ENCODE assay signal across 8 mouse cellular contexts in the genomic region with DNA sequence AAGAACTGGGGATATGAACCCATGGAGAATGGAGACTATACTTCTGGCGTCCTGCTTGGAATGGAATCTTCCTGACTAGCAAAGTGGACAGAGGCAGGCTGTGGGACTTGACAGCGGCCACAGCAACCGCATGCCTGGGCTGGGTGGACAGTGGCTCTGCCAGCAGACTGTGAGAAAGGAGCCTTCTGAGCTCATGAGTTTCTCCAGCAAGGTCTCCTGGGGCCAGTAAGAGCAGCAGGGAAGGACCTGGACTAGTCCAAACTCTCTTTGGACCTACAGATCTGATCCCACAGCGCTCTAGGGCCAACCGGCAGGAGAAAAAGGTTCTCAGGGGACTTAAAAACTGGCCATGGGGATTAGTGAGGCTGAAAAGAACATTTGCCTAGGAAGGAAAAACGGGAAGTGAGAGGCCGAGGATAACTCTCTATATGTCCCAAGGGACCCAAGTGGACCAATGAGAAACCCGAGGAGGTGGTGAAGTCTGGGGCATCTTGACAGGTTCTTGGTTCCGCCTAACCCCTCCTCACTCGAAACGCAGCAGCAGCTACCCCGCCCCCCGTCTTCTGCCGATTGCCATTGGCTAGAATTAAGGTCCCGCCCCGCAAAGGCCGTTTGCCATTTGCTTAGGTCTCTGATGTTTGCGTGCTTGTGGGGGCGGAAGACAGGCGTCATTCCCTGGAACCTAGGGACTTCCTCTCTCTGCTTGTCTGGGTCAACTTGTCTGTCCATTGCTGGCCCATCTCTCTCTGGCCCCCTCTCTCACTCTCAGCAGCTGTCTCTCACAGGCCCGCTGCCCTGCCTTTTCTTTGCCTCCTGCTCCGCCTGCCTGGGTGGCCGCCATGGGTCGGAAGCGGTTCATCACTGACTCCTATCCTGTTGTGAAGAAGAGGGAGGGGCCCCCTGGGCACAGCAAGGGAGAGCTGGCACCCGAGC. TPM values are rescaled to one million over a fixed set of nuclear protein-coding genes. Genes with fewer than 3 reads are reported as not detected.
DNase-seq lines count a peak whose midpoint lies in the region; ATAC-seq and TF ChIP-seq lines count a peak whose summit lies in the region.

A gene (plus strand): TSS at position 647 of the 933 bp plus-strand sequence.

- WGBS in heart, embryonic 11.5 days (ENCODE audit: insufficient replicate concordance): 11% methylated on average over 26 of the region's 26 CpGs
- WGBS in kidney, postnatal 0 days: 10% methylated on average over 26 of the region's 26 CpGs
- WGBS in liver, embryonic 11.5 days: 13% methylated on average over 26 of the region's 26 CpGs
- 11% methylated on average over 26 of the region's 26 CpGs for WGBS in stomach, embryonic 14.5 days

- H3K27ac ChIP-seq in heart, embryonic 11.5 days (ENCODE audit: low read depth, low read length): peak within 1 kb of the TSS; percentile 87
- H3K27ac ChIP-seq in kidney, postnatal 0 days: peak within 1 kb of the TSS; percentile 93
- peak within 1 kb of the TSS; percentile 72 for H3K27ac ChIP-seq in liver, embryonic 11.5 days (ENCODE audit: low read depth, low read length)
- H3K27ac ChIP-seq in stomach, embryonic 14.5 days (ENCODE audit: low read length): peak within 1 kb of the TSS; percentile 69; the same call in 1 of the 2 replicates

- peak within 1 kb of the TSS; percentile 87 for H3K4me2 ChIP-seq in heart, embryonic 11.5 days
- peak within 1 kb of the TSS; percentile 63 for H3K4me2 ChIP-seq in kidney, postnatal 0 days (ENCODE audit: low read length)
- H3K4me2 ChIP-seq in liver, embryonic 11.5 days: peak within 1 kb of the TSS; percentile 66
- H3K4me2 ChIP-seq in stomach, embryonic 14.5 days (replicated peaks; ENCODE audit: low read depth, low read length): peak within 1 kb of the TSS; percentile 57

- peak; percentile 86 for ATAC-seq in heart, embryonic 11.5 days (replicated peaks; ENCODE audit: insufficient number of reproducible peaks, low FRiP score, low TSS enrichment)
- ATAC-seq in kidney, postnatal 0 days (replicated peaks; ENCODE audit: low FRiP score, low read depth): peak; percentile 81
- peak; percentile 93 for ATAC-seq in liver, embryonic 11.5 days (replicated peaks; ENCODE audit: low FRiP score)
- peak; percentile 85 for ATAC-seq in stomach, embryonic 14.5 days (ENCODE audit: insufficient number of reproducible peaks, insufficient read depth, low FRiP score, low read depth)

- H3K9me3 ChIP-seq in erythroblast, embryonic 14.5 days (ENCODE audit: control insufficient read depth, low read length): no peaks in the 10 kb centered on the region
- H3K9me3 ChIP-seq in heart, embryonic 11.5 days (replicated peaks; ENCODE audit: control insufficient read depth, low read length): no peaks in the 10 kb centered on the region
- no peaks in the 10 kb centered on the region for H3K9me3 ChIP-seq in kidney, postnatal 0 days (replicated peaks; ENCODE audit: low read length)
- H3K9me3 ChIP-seq in liver, embryonic 11.5 days (ENCODE audit: control insufficient read depth, low read length): no peaks in the 10 kb centered on the region
- no peaks in the 10 kb centered on the region for H3K9me3 ChIP-seq in stomach, embryonic 14.5 days (ENCODE audit: control insufficient read depth, low read depth, low read length)

- H3K27me3 ChIP-seq in C2C12 (ENCODE audit: control insufficient read depth, insufficient read depth, insufficient read length): no peaks in the 10 kb centered on the region
- peaks cover 22% of the 10 kb centered on the region for H3K27me3 ChIP-seq in erythroblast, embryonic 14.5 days (ENCODE audit: control insufficient read depth)
- H3K27me3 ChIP-seq in heart, embryonic 11.5 days (ENCODE audit: control insufficient read depth, insufficient read depth, low read length): peaks cover 10% of the 10 kb centered on the region; the same call in 1 of the 2 replicates
- no peaks in the 10 kb centered on the region; the same call in 1 of the 2 replicates for H3K27me3 ChIP-seq in kidney, postnatal 0 days (ENCODE audit: insufficient read depth, low read length)
- peaks cover 3% of the 10 kb centered on the region; the same call in 1 of the 2 replicates for H3K27me3 ChIP-seq in liver, embryonic 11.5 days (replicated peaks; ENCODE audit: control insufficient read depth, insufficient read depth, low read length)
- H3K27me3 ChIP-seq in stomach, embryonic 14.5 days (ENCODE audit: control insufficient read depth, insufficient read depth, low read length): no peaks in the 10 kb centered on the region

- peak within 1 kb of the TSS; percentile 62 for H3ac ChIP-seq in C2C12 (ENCODE audit: control insufficient read depth, insufficient read length, low read depth)

- no peak for TF ChIP-seq POLR2A in brain, embryonic 14.5 days (IDR thresholded peaks at IDR 0.05; ENCODE audit: borderline replicate concordance, extremely low read depth, insufficient read depth, insufficient read length, poor library complexity, severe bottlenecking)

- no peaks in the 10 kb centered on the region for H3K79me3 ChIP-seq in C2C12 (ENCODE audit: low read depth)

- peak within 1 kb of the TSS; percentile 77 for H3K9ac ChIP-seq in heart, embryonic 11.5 days (ENCODE audit: low read depth, low read length)
- H3K9ac ChIP-seq in kidney, postnatal 0 days (ENCODE audit: low read depth, low read length): peak within 1 kb of the TSS; percentile 51
- peak within 1 kb of the TSS; percentile 58 for H3K9ac ChIP-seq in liver, embryonic 11.5 days (ENCODE audit: low read depth, low read length)
- H3K9ac ChIP-seq in stomach, embryonic 14.5 days (replicated peaks; ENCODE audit: low read depth, low read length): peak within 1 kb of the TSS; percentile 37

- H3K4me1 ChIP-seq in erythroblast, embryonic 14.5 days (ENCODE audit: control insufficient read depth): peaks cover 43% of the 10 kb centered on the region
- H3K4me1 ChIP-seq in heart, embryonic 11.5 days (ENCODE audit: control insufficient read depth, insufficient read depth, low read length): peaks cover 7% of the 10 kb centered on the region; the same call in 1 of the 2 replicates
- peaks cover 20% of the 10 kb centered on the region for H3K4me1 ChIP-seq in kidney, postnatal 0 days (replicated peaks; ENCODE audit: insufficient read depth, low read length)
- peaks cover 4% of the 10 kb centered on the region for H3K4me1 ChIP-seq in liver, embryonic 11.5 days (replicated peaks; ENCODE audit: control insufficient read depth, insufficient read depth, low read length)
- peaks cover 24% of the 10 kb centered on the region; the same call in 1 of the 2 replicates for H3K4me1 ChIP-seq in stomach, embryonic 14.5 days (ENCODE audit: control insufficient read depth, insufficient read depth, low read length)

- peak; percentile 98 for DNase-seq in brain, embryonic 14.5 days (ENCODE audit: low read depth)
- DNase-seq in kidney, postnatal 0 days (ENCODE audit: low spot score): peak; percentile 99
- DNase-seq in liver, embryonic 11.5 days (ENCODE audit: low spot score): peak; percentile 91
- DNase-seq in naive thymus-derived CD4-positive, alpha-beta T cell, adult 2 months (ENCODE audit: low read depth): peak; percentile 96

- H3K36me3 ChIP-seq in C2C12 (ENCODE audit: control insufficient read depth, insufficient read depth): no peaks in the 10 kb centered on the region
- no peaks in the 10 kb centered on the region for H3K36me3 ChIP-seq in erythroblast, embryonic 14.5 days (ENCODE audit: control insufficient read depth)
- no peaks in the 10 kb centered on the region for H3K36me3 ChIP-seq in heart, embryonic 11.5 days (ENCODE audit: control insufficient read depth, insufficient read depth, low read length)
- no peaks in the 10 kb centered on the region for H3K36me3 ChIP-seq in kidney, postnatal 0 days (ENCODE audit: insufficient read depth, low read length)
- no peaks in the 10 kb centered on the region for H3K36me3 ChIP-seq in liver, embryonic 11.5 days (ENCODE audit: control insufficient read depth, insufficient read depth, low read length)
- no peaks in the 10 kb centered on the region for H3K36me3 ChIP-seq in stomach, embryonic 14.5 days (ENCODE audit: control insufficient read depth, insufficient read depth, low read length)

- no peak for TF ChIP-seq CTCF in C2C12 (IDR thresholded peaks at IDR 0.05; ENCODE audit: control insufficient read depth, insufficient read depth, insufficient read length)
- TF ChIP-seq CTCF in brain, embryonic 14.5 days (IDR thresholded peaks at IDR 0.05; ENCODE audit: borderline replicate concordance, extremely low read depth, insufficient read depth, insufficient read length): no peak
- TF ChIP-seq CTCF in kidney, postnatal 0 days (IDR thresholded peaks at IDR 0.05; ENCODE audit: low read depth): no peak

- peak within 1 kb of the TSS; percentile 35 for H3K4me3 ChIP-seq in C2C12 (ENCODE audit: insufficient read depth, poor library complexity, severe bottlenecking)
- H3K4me3 ChIP-seq in erythroblast, embryonic 14.5 days (replicated peaks): peak within 1 kb of the TSS; percentile 80
- H3K4me3 ChIP-seq in heart, embryonic 11.5 days (ENCODE audit: low read depth, low read length): peak within 1 kb of the TSS; percentile 67
- H3K4me3 ChIP-seq in kidney, postnatal 0 days (replicated peaks; ENCODE audit: low read depth, low read length): peak within 1 kb of the TSS; percentile 41
- peak within 1 kb of the TSS; percentile 64 for H3K4me3 ChIP-seq in liver, embryonic 11.5 days (ENCODE audit: low read depth, low read length)
- peak within 1 kb of the TSS; percentile 41 for H3K4me3 ChIP-seq in stomach, embryonic 14.5 days (ENCODE audit: low read depth, low read length)

- peaks cover 12% of the 10 kb centered on the region for H3K79me2 ChIP-seq in C2C12 (ENCODE audit: control insufficient read depth, insufficient read depth)

TF ChIP-seq in C2C12, 6 proteins besides CTCF, POLR2A, EP300 and RAD21:
- TF ChIP-seq MAX (IDR thresholded peaks at IDR 0.05) (no peak), FOSL1 (IDR thresholded peaks at IDR 0.05; ENCODE audit: insufficient read depth, low read length, poor library complexity, severe bottlenecking) (no peak), USF1 (IDR thresholded peaks at IDR 0.05; ENCODE audit: low read depth) (no peak), MYOD1 (IDR thresholded peaks at IDR 0.05; ENCODE audit: control insufficient read depth, insufficient read length, low read depth) (no peak)

RNA-seq across cellular contexts. Expression of the gene that starts here (rescaled TPM):
- polyA plus RNA-seq in C2C12 (2012; fragmentation: generic; extraction: Trizol): 112 TPM
- polyA plus RNA-seq in brain, embryonic 14.5 days (2012; rRNA removed): 23.6 and 36.5 TPM in 2 replicates
- 0.49 and 0.74 TPM in 2 replicates for polyA plus RNA-seq in erythroblast, embryonic 14.5 days (2012)
- 17.4 and 19.5 TPM in 2 replicates for polyA plus RNA-seq in heart, embryonic 11.5 days (2014; fragmentation: Nextera tagmentation; extraction: Ambion mirVana)
- 40.9 and 43.6 TPM in 2 replicates for polyA plus RNA-seq in kidney, postnatal 0 days (2015; fragmentation: Nextera tagmentation; extraction: Ambion mirVana)
- 22.1 and 24.9 TPM in 2 replicates for polyA plus RNA-seq in liver, embryonic 11.5 days (2014; fragmentation: Nextera tagmentation; extraction: Ambion mirVana)
- polyA plus RNA-seq in stomach, embryonic 14.5 days (2014; fragmentation: Nextera tagmentation; extraction: Ambion mirVana): 25.5 and 26.3 TPM in 2 replicates

Comparison
In these comparisons a context has a peak if more than half of its experiments do, and no peak if none do; other contexts are left out.
1. Peak in every context shown above with its lines: DNase-seq, ATAC-seq, H3K4me3 ChIP-seq and H3K27ac ChIP-seq.
2. RNA of the gene that starts here (polyA plus RNA-seq): 112 TPM in C2C12 (single experiment), 40.9 to 43.6 TPM in kidney, postnatal 0 days, 25.5 to 26.3 TPM in stomach, embryonic 14.5 days, 22.1 to 24.9 TPM in liver, embryonic 11.5 days, 23.6 to 36.5 TPM in brain, embryonic 14.5 days and 17.4 to 19.5 TPM in heart, embryonic 11.5 days; 0.49 to 0.74 TPM in erythroblast, embryonic 14.5 days; every median in the first group is over 10 times any median in the second.